ENCODE assay signal across 22 mouse cellular contexts in the genomic region with DNA sequence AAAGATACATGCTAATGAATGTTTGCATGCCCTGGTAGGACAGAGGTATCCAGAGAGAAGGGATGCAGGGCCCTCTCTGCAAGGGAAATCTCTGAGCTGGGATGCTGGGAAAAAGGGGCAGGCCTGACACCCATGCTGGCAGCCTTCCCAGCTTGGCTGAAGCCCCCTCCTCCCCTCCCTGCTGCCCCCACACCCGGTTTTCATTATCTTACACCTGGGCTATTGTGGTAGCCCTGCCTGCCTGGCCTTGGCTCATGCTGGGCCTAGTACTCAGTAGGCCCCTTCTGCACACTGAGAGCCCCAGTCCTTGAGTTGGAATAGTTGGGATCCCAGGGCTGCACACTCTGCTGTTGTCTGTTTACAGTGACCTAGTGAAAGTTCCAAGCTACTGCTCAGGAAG.
DNase-seq lines count a peak whose midpoint lies in the region; ATAC-seq lines count a peak whose summit lies in the region.
"Had no signal": no experiment of that assay in that cellular context is flagged by ENCODE, and none has a peak within 500 bp of the region (broad histone marks: within the 10 kb centered on the region; RNA-seq: fewer than 3 reads in every experiment).

No protein-coding gene starts in this region.

- no peaks in the 10 kb centered on the region; the same call in 1 of the 2 replicates for H3K27me3 ChIP-seq in forebrain, embryonic 10.5 days (ENCODE audit: poor library complexity, severe bottlenecking)
- H3K27me3 ChIP-seq in forebrain, embryonic 13.5 days = no peaks in the 10 kb centered on the region
- no peaks in the 10 kb centered on the region for H3K27me3 ChIP-seq in midbrain, embryonic 11.5 days (ENCODE audit: control insufficient read depth, insufficient read depth, low read length)
- 0 out of 2 replicates have a peak, but pooled peaks cover 2% of the 10 kb centered on the region for H3K27me3 ChIP-seq in midbrain, embryonic 10.5 days (ENCODE audit: low read depth, poor library complexity, severe bottlenecking)
- no peaks in the 10 kb centered on the region for H3K27me3 ChIP-seq in limb, embryonic 12.5 days
- H3K27me3 ChIP-seq: hindbrain, embryonic 15.5 days had no signal

- H3K36me3 ChIP-seq in forebrain, embryonic 10.5 days (replicated peaks) = no peaks in the 10 kb centered on the region
- H3K36me3 ChIP-seq in forebrain, embryonic 13.5 days (ENCODE audit: poor library complexity, severe bottlenecking) = no peaks in the 10 kb centered on the region
- no peaks in the 10 kb centered on the region for H3K36me3 ChIP-seq in midbrain, embryonic 11.5 days (ENCODE audit: control insufficient read depth, insufficient read depth, low read length)
- H3K36me3 ChIP-seq in midbrain, embryonic 10.5 days = no peaks in the 10 kb centered on the region
- no peaks in the 10 kb centered on the region for H3K36me3 ChIP-seq in limb, embryonic 12.5 days
- H3K36me3 ChIP-seq: forebrain, embryonic 12.5 days; G1E; hindbrain, embryonic 10.5 days; hindbrain, embryonic 15.5 days had no signal

- H3K4me3 ChIP-seq in forebrain, embryonic 10.5 days = no peak overlapping the region
- H3K4me3 ChIP-seq in forebrain, embryonic 13.5 days = no peak overlapping the region
- no peak overlapping the region for H3K4me3 ChIP-seq in midbrain, embryonic 11.5 days (ENCODE audit: low read depth, low read length)
- H3K4me3 ChIP-seq in midbrain, embryonic 10.5 days = no peak overlapping the region
- H3K4me3 ChIP-seq in limb, embryonic 12.5 days (replicated peaks) = no peak overlapping the region
- H3K4me3 ChIP-seq: erythroblast, embryonic 14.5 days; forebrain, embryonic 12.5 days; hindbrain, embryonic 10.5 days; hindbrain, embryonic 15.5 days had no signal

- H3K4me1 ChIP-seq in forebrain, embryonic 10.5 days = peaks cover 28% of the 10 kb centered on the region
- H3K4me1 ChIP-seq in forebrain, embryonic 13.5 days = 0 out of 2 replicates have a peak, but pooled peaks cover 6% of the 10 kb centered on the region
- H3K4me1 ChIP-seq in midbrain, embryonic 11.5 days (ENCODE audit: control insufficient read depth, insufficient read depth, low read length) = no peaks in the 10 kb centered on the region
- peaks cover 13% of the 10 kb centered on the region for H3K4me1 ChIP-seq in midbrain, embryonic 10.5 days
- H3K4me1 ChIP-seq in limb, embryonic 12.5 days (replicated peaks) = peaks cover 83% of the 10 kb centered on the region
- H3K4me1 ChIP-seq: hindbrain, embryonic 15.5 days had no signal

- H3K9me3 ChIP-seq in forebrain, embryonic 10.5 days = no peaks in the 10 kb centered on the region
- H3K9me3 ChIP-seq in forebrain, embryonic 13.5 days (replicated peaks) = no peaks in the 10 kb centered on the region
- H3K9me3 ChIP-seq in midbrain, embryonic 11.5 days (ENCODE audit: control insufficient read depth, low read length) = no peaks in the 10 kb centered on the region
- H3K9me3 ChIP-seq in midbrain, embryonic 10.5 days (replicated peaks) = no peaks in the 10 kb centered on the region
- H3K9me3 ChIP-seq in limb, embryonic 12.5 days = no peaks in the 10 kb centered on the region
- H3K9me3 ChIP-seq: forebrain, embryonic 12.5 days; G1E; hindbrain, embryonic 10.5 days; hindbrain, embryonic 15.5 days had no signal

- H3K9ac ChIP-seq in forebrain, embryonic 13.5 days = no peak overlapping the region
- H3K9ac ChIP-seq in midbrain, embryonic 11.5 days (ENCODE audit: low read length) = no peak overlapping the region
- peak overlapping the region; percentile 9; the same call in 1 of the 2 replicates for H3K9ac ChIP-seq in limb, embryonic 12.5 days (replicated peaks)
- H3K9ac ChIP-seq: forebrain, embryonic 12.5 days; forebrain, postnatal 0 days; hindbrain, embryonic 15.5 days had no signal

- ATAC-seq in forebrain, embryonic 13.5 days = no peak
- no peak for ATAC-seq in midbrain, embryonic 11.5 days (ENCODE audit: low FRiP score)
- peak; percentile 66; the same call in 1 of the 2 replicates for ATAC-seq in limb, embryonic 12.5 days (ENCODE audit: insufficient number of reproducible peaks, insufficient read depth, low FRiP score, low TSS enrichment, low read depth)
- ATAC-seq: CD4-positive, CD25-positive, alpha-beta regulatory T cell, adult 4 months; forebrain, postnatal 0 days had no signal

- H3K4me2 ChIP-seq in forebrain, embryonic 13.5 days = no peak overlapping the region
- no peak overlapping the region for H3K4me2 ChIP-seq in midbrain, embryonic 11.5 days
- H3K4me2 ChIP-seq in limb, embryonic 12.5 days = no peak overlapping the region
- H3K4me2 ChIP-seq: forebrain, embryonic 12.5 days; heart, embryonic 11.5 days; hindbrain, embryonic 15.5 days had no signal

- 36% methylated on average over 1 of the region's 1 CpGs for WGBS in forebrain, embryonic 10.5 days
- WGBS in forebrain, embryonic 13.5 days = 22% methylated on average over 1 of the region's 1 CpGs
- WGBS in midbrain, embryonic 11.5 days = 33% methylated on average over 1 of the region's 1 CpGs
- 15% methylated on average over 1 of the region's 1 CpGs for WGBS in midbrain, embryonic 10.5 days
- 31% methylated on average over 1 of the region's 1 CpGs for WGBS in limb, embryonic 12.5 days

- DNase-seq in forebrain, embryonic 10.5 days (ENCODE audit: extremely low spot score, low spot score) = no peak
- DNase-seq in midbrain, embryonic 11.5 days (ENCODE audit: low spot score, missing footprints) = peak; percentile 47
- no peak for DNase-seq in midbrain, embryonic 10.5 days (ENCODE audit: low spot score)
- no peak for DNase-seq in layer of hippocampus, postnatal 14 days (ENCODE audit: low spot score in 2 of 2)
- no peak for DNase-seq in urinary bladder, postnatal 10 days (ENCODE audit: low spot score)
- DNase-seq: adrenal gland, adult 8-10 months; adrenal gland, postnatal 36 days; B cell, adult 2 months; cerebellum, adult 11-12 months; cerebellum, adult 9-10 months; cerebellum, postnatal 25 days; forebrain, postnatal 0 days; gastrocnemius, postnatal 25 days had no signal

- 0 out of 2 replicates have a peak overlapping the region, but pooled peaks have one; percentile 56 for H3K27ac ChIP-seq in forebrain, embryonic 10.5 days
- no peak overlapping the region for H3K27ac ChIP-seq in forebrain, embryonic 13.5 days
- H3K27ac ChIP-seq in midbrain, embryonic 11.5 days (ENCODE audit: low read depth, low read length) = no peak overlapping the region
- H3K27ac ChIP-seq in midbrain, embryonic 10.5 days (replicated peaks) = no peak overlapping the region
- peak overlapping the region; percentile 77 for H3K27ac ChIP-seq in limb, embryonic 12.5 days
- H3K27ac ChIP-seq: forebrain, embryonic 12.5 days; hindbrain, embryonic 10.5 days; hindbrain, embryonic 15.5 days had no signal

Comparison
In these comparisons a context has a peak if more than half of its experiments do, and no peak if none do; other contexts are left out.
1. H3K27ac ChIP-seq: peak in forebrain, embryonic 10.5 days (single experiment) and limb, embryonic 12.5 days (single experiment); none in forebrain, embryonic 13.5 days (single experiment), midbrain, embryonic 11.5 days (single experiment) and midbrain, embryonic 10.5 days (single experiment).